Mouse (Mus musculus) CH12.LX (cell line): Measurements from ENCODE around the gene Tprkb.
"Not testable (repeated sequence)": the region's sequence is repeated elsewhere in the genome, so short reads cannot be mapped to it uniquely, and the experiment has no call there.

Experiments used
- PAX5 ChIP-seq: IDR thresholded peaks from 2 replicates; pipeline ENCODE4 v1.6.1; 2012; ENCODE audit warnings: low read length, inconsistent platforms, mixed read lengths
- POLR2A ChIP-seq: IDR thresholded peaks from 2 replicates; pipeline ENCODE4 v1.6.1; 2011; ENCODE audit warnings: low read depth, mild to moderate bottlenecking, improper control_type of control experiment, low read length

GRCm38 (mm10) chr6:85895061-85895648 is 16.5 kb upstream of the Tprkb start:
- not testable (repeated sequence) for TF ChIP-seq PAX5, POLR2A
